Mouse (Mus musculus) midbrain, embryonic 12.5 days (tissue): ENCODE data around the gene Zfp74. TPM values are rescaled to one million over a fixed set of nuclear protein-coding genes. Genes with fewer than 3 reads are reported as not detected.

Experiments used
- ATAC-seq: fragments of 200-750 bp; cut with Nextera tagmentation; 2 replicates; pipeline ENCODE4 v1.8.0; 2017; ENCODE audit warnings: low read depth, moderate TSS enrichment, moderate library complexity; ENCODE audit not compliant: low FRiP score
- H3K27ac ChIP-seq: fragments of 300-500 bp; sonication (generic); replicated peaks from 2 replicates; pipeline ENCODE4 v1.5.1; 2016; ENCODE audit warnings: mild to moderate bottlenecking
- H3K27me3 ChIP-seq: fragments of 300-500 bp; sonication (generic); 2 replicates; pipeline ENCODE4 v1.6.1; 2016; ENCODE audit warnings: mild to moderate bottlenecking
- H3K36me3 ChIP-seq: fragments of 300-500 bp; sonication (generic); 2 replicates; pipeline ENCODE4 v1.6.1; 2016
- H3K4me1 ChIP-seq: fragments of 300-500 bp; sonication (generic); 2 replicates; pipeline ENCODE4 v1.6.1; 2016
- H3K4me2 ChIP-seq: fragments of 300-500 bp; sonication (generic); replicated peaks from 2 replicates; pipeline ENCODE4 v1.6.1; 2016; ENCODE audit warnings: mild to moderate bottlenecking, moderate library complexity
- H3K4me3 ChIP-seq: fragments of 300-500 bp; sonication (generic); 2 replicates; pipeline ENCODE4 v1.5.1; 2016; ENCODE audit warnings: mild to moderate bottlenecking
- H3K9ac ChIP-seq: fragments of 300-500 bp; sonication (generic); replicated peaks from 2 replicates; pipeline ENCODE4 v1.6.1; 2016; ENCODE audit warnings: mild to moderate bottlenecking, moderate library complexity
- H3K9me3 ChIP-seq: fragments of 300-500 bp; sonication (generic); 2 replicates; pipeline ENCODE4 v1.6.1; 2016; ENCODE audit warnings: mild to moderate bottlenecking
- WGBS: fragments of 180-500 bp; shearing (Covaris S2); methylation state at CpG from one replicate; pipeline ENCODE4 v1.1.7; 2016; 5-methylcytosine and 5-hydroxymethylcytosine counted together
- microRNA-seq: library from miRNA; unstranded; fragments of <30 nt; microRNA quantifications from one replicate; pipeline ENCODE4, GENCODE M21; 2017
- polyA plus RNA-seq: library from polyadenylated mRNA; unstranded; fragments of >200 nt; fragmentation: Nextera tagmentation; extraction: Ambion mirVana; gene quantifications from 2 replicates; pipeline ENCODE4 v1.2.1, GENCODE M21; 2016

The Zfp74 gene
- polyA plus RNA-seq, 1 experiment from 2014 or later = 18.7 TPM

- H3K4me1 ChIP-seq = peaks cover 24% of the 10 kb centered on the region
- H3K9ac ChIP-seq = peak within 1 kb of the TSS; percentile 62
- peak within 1 kb of the TSS; percentile 63 for H3K4me2 ChIP-seq
- no peaks in the 10 kb centered on the region for H3K27me3 ChIP-seq
- H3K27ac ChIP-seq = peak within 1 kb of the TSS; percentile 98
- peaks cover 25% of the 10 kb centered on the region for H3K36me3 ChIP-seq
- peak within 1 kb of the TSS; percentile 63 for H3K4me3 ChIP-seq
- ATAC-seq = peak; percentile 76
- H3K9me3 ChIP-seq = no peaks in the 10 kb centered on the region
- WGBS = under 1% methylated on average over 22 of the region's 22 CpGs
Observed at GRCm38 (mm10) chr7:29905966-29906681, 47.8 kb downstream of the Zfp74 start, which contains the start of gene Zfp27. Zfp27 (minus strand) TSS chr7:29906572.

GRCm38 (mm10) chr7:29904101-29904500 is 49.8 kb downstream of the Zfp74 start:
- H3K27me3 ChIP-seq = no peaks in the 10 kb centered on the region
- H3K27ac ChIP-seq = no peak overlapping the region
- H3K4me2 ChIP-seq = no peak overlapping the region
- H3K36me3 ChIP-seq = peaks cover 44% of the 10 kb centered on the region
- 97% methylated on average over 4 of the region's 4 CpGs for WGBS
- no peaks in the 10 kb centered on the region for H3K9me3 ChIP-seq
- ATAC-seq = no peak
- H3K4me1 ChIP-seq = peaks cover 10% of the 10 kb centered on the region
- no peak overlapping the region for H3K4me3 ChIP-seq
- no peak overlapping the region for H3K9ac ChIP-seq

GRCm38 (mm10) chr7:29898351-29898750 is 55.5 kb downstream of the Zfp74 start:
- Histone ChIP-seq H3K36me3 (peaks cover 94% of the 10 kb centered on the region), H3K27ac (no peak overlapping the region), H3K4me3 (no peak overlapping the region), H3K9me3 (peaks cover 35% of the 10 kb centered on the region), H3K4me2 (no peak overlapping the region), H3K9ac (no peak overlapping the region), H3K27me3 (no peaks in the 10 kb centered on the region), H3K4me1 (no peaks in the 10 kb centered on the region)
- WGBS = 96% methylated on average over 3 of the region's 4 CpGs
- no peak for ATAC-seq

GRCm38 (mm10) chr7:29892756-29893155 is 61.1 kb downstream of the Zfp74 start:
- no peak overlapping the region for H3K27ac ChIP-seq
- H3K9me3 ChIP-seq = peaks cover 51% of the 10 kb centered on the region

GRCm38 (mm10) chr7:29890501-29890900 is 63.4 kb downstream of the Zfp74 start:
- peaks cover 57% of the 10 kb centered on the region for H3K9me3 ChIP-seq
- H3K9ac ChIP-seq = no peak overlapping the region
- WGBS = 95% methylated on average over 7 of the region's 7 CpGs
- ATAC-seq = no peak
- no peak overlapping the region for H3K4me2 ChIP-seq
- no peaks in the 10 kb centered on the region for H3K27me3 ChIP-seq
- peaks cover 60% of the 10 kb centered on the region for H3K36me3 ChIP-seq
- H3K27ac ChIP-seq = no peak overlapping the region
- H3K4me3 ChIP-seq = no peak overlapping the region
- no peaks in the 10 kb centered on the region for H3K4me1 ChIP-seq

More at GRCm38 (mm10) chr7:29892756-29893155, 61.1 kb downstream of the Zfp74 start:
- Histone ChIP-seq H3K9ac (no peak overlapping the region), H3K36me3 (peaks cover 81% of the 10 kb centered on the region), H3K4me1 (no peaks in the 10 kb centered on the region), H3K27me3 (no peaks in the 10 kb centered on the region), H3K4me2 (no peak overlapping the region), H3K4me3 (no peak overlapping the region)
- ATAC-seq = no peak
- WGBS = 96% methylated on average over 4 of the region's 4 CpGs

GRCm38 (mm10) chr7:29880916-29881315 is 73.0 kb downstream of the Zfp74 start:
- peaks cover 24% of the 10 kb centered on the region for H3K36me3 ChIP-seq
- no peaks in the 10 kb centered on the region for H3K27me3 ChIP-seq
- H3K4me2 ChIP-seq = no peak overlapping the region
- no peak for ATAC-seq
- no peak overlapping the region for H3K27ac ChIP-seq
- H3K9ac ChIP-seq = no peak overlapping the region
- H3K4me3 ChIP-seq = no peak overlapping the region
- H3K4me1 ChIP-seq = no peaks in the 10 kb centered on the region
- peaks cover 24% of the 10 kb centered on the region for H3K9me3 ChIP-seq
- 92% methylated on average over 7 of the region's 7 CpGs for WGBS

Small RNA genes within 50 kb of the gene (microRNA-seq; reads per million reads assigned to microRNA genes)
- gene Mir7668 = 0.70 reads per million

Other genes starting within 250 kb of the Zfp74 start
- gene Catsperg2, start 227.1 kb downstream of the Zfp74 start, polyA plus RNA-seq = 0.13 and 0.41 TPM in 2 replicates
- 18.1 and 18.4 TPM in 2 replicates for gene Zfp84, start 185.5 kb downstream of the Zfp74 start, polyA plus RNA-seq
- 11.5 and 11.8 TPM in 2 replicates for gene Zfp30, start 170.1 kb downstream of the Zfp74 start, polyA plus RNA-seq
- gene Zfp790, start 138.0 kb downstream of the Zfp74 start, polyA plus RNA-seq = 24.0 and 26.3 TPM in 2 replicates
- 11.8 and 12.4 TPM in 2 replicates for gene Zfp940, start 100.4 kb downstream of the Zfp74 start, polyA plus RNA-seq
- 14.2 and 14.4 TPM in 2 replicates for gene Zfp420, start 94.1 kb downstream of the Zfp74 start, polyA plus RNA-seq
- 14.3 and 15.1 TPM in 2 replicates for gene Zfp27, start 47.5 kb downstream of the Zfp74 start, polyA plus RNA-seq
- gene Zfp383, start 45.9 kb downstream of the Zfp74 start, polyA plus RNA-seq = 7.6 and 8.9 TPM in 2 replicates
- gene Zfp568, start 29.9 kb upstream of the Zfp74 start, polyA plus RNA-seq = 14.0 and 14.1 TPM in 2 replicates
- 7.2 and 7.5 TPM in 2 replicates for gene Zfp14, start 97.3 kb upstream of the Zfp74 start, polyA plus RNA-seq
- gene Zfp82, start 118.8 kb upstream of the Zfp74 start, polyA plus RNA-seq = 10.4 and 11.2 TPM in 2 replicates
- gene Gm26920, start 136.3 kb upstream of the Zfp74 start, polyA plus RNA-seq = 1.0 and 4.5 TPM in 2 replicates
- gene Zfp566, start 136.4 kb upstream of the Zfp74 start, polyA plus RNA-seq = 13.6 and 16.3 TPM in 2 replicates
- gene Zfp260, start 140.7 kb upstream of the Zfp74 start, polyA plus RNA-seq = 134 and 136 TPM in 2 replicates
- gene Zfp382, start 167.9 kb upstream of the Zfp74 start, polyA plus RNA-seq = 17.0 and 18.8 TPM in 2 replicates
- gene Zfp146, start 215.7 kb upstream of the Zfp74 start, polyA plus RNA-seq = 19.0 and 20.2 TPM in 2 replicates
- 0.74 and 4.1 TPM in 2 replicates for gene Cox7a1, start 230.1 kb upstream of the Zfp74 start, polyA plus RNA-seq
- 59.8 and 61.6 TPM in 2 replicates for gene Capns1, start 244.7 kb upstream of the Zfp74 start, polyA plus RNA-seq